Mouse (Mus musculus) neural tube, embryonic 13.5 days (tissue): ENCODE measurements at regions not wholly inside any gene's neighbourhood (a gene's known extent, or its start where the extent isn't known, plus 50 kb on each side); places are given as distances from the start of the nearest gene placed in this dataset.
A peak's percentile ranks its signal among the peaks of the same experiment; 100 is the strongest.

Experiments
- ATAC-seq: fragments of 200-750 bp; cut with Nextera tagmentation; 2 replicates; pipeline ENCODE4 v1.8.0; 2017; ENCODE audit warnings: low read depth, mild to moderate bottlenecking, moderate TSS enrichment, moderate library complexity
- H3K27ac ChIP-seq: fragments of 300-500 bp; sonication (generic); replicated peaks from 2 replicates; pipeline ENCODE4 v1.5.1; 2015; ENCODE audit warnings: moderate library complexity, mild to moderate bottlenecking, inconsistent platforms
- H3K27me3 ChIP-seq: fragments of 300-500 bp; sonication (generic); 2 replicates; pipeline ENCODE4 v1.6.1; 2015; ENCODE audit warnings: mild to moderate bottlenecking, inconsistent platforms
- H3K36me3 ChIP-seq: fragments of 300-500 bp; sonication (generic); 2 replicates; pipeline ENCODE4 v1.6.1; 2015; ENCODE audit warnings: mild to moderate bottlenecking, inconsistent platforms
- H3K4me1 ChIP-seq: fragments of 300-500 bp; sonication (generic); replicated peaks from 2 replicates; pipeline ENCODE4 v1.6.1; 2015; ENCODE audit warnings: inconsistent platforms
- H3K4me2 ChIP-seq: fragments of 300-500 bp; sonication (generic); 2 replicates; pipeline ENCODE4 v1.6.1; 2015; ENCODE audit warnings: inconsistent platforms, mild to moderate bottlenecking, moderate library complexity
- H3K4me3 ChIP-seq: fragments of 300-500 bp; sonication (generic); 2 replicates; pipeline ENCODE4 v1.5.1; 2015; ENCODE audit warnings: mild to moderate bottlenecking, inconsistent platforms
- H3K9ac ChIP-seq: fragments of 300-500 bp; sonication (generic); 2 replicates; pipeline ENCODE4 v1.6.1; 2015; ENCODE audit warnings: moderate library complexity, mild to moderate bottlenecking, inconsistent platforms
- H3K9me3 ChIP-seq: fragments of 300-500 bp; sonication (generic); 2 replicates; pipeline ENCODE4 v1.6.1; 2016; ENCODE audit warnings: inconsistent platforms
- whole genome bisulfite sequencing: fragments of 180-500 bp; shearing (Covaris S2); methylation state at CpG from one replicate; pipeline ENCODE4 v1.1.7; 2015; 5-methylcytosine and 5-hydroxymethylcytosine counted together

DNA sequence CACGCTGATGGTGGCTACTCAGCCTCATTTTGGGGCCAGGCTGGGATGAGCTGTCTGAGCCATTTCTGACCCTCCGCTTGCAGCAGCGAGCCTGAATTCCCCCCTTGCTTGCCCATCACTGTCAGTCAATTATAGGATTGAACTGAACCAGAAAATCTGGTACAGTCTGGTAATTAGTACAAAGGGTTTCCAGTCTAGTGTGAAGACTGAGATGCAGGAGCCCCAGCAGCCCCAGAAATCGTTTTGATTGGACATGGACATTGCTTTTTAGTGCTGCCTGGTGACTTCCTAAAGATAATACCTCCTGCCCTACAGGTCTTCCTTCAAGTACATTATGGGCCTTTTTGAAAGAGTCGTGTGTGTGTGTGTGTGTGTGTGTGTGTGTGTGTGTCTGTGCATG lies 88.5 kb upstream of the Sox2 start:
- peak overlapping the region; percentile 52 for H3K9ac ChIP-seq
- 14% methylated on average over 5 of the region's 5 CpGs for WGBS

GRCm38 (mm10) chr3:34559841-34560703 lies 90.1 kb upstream of the Sox2 start:
- H3K9me3 ChIP-seq, result no peaks in the 10 kb centered on the region
- peak overlapping the region; percentile 26 for H3K4me3 ChIP-seq
- H3K27ac ChIP-seq, result peak overlapping the region; percentile 61
- peaks cover 23% of the 10 kb centered on the region for H3K4me1 ChIP-seq
- 20% methylated on average over 13 of the region's 13 CpGs for WGBS
- H3K36me3 ChIP-seq, result no peaks in the 10 kb centered on the region
- no peaks in the 10 kb centered on the region; the same call in 1 of the 2 replicates for H3K27me3 ChIP-seq
- H3K4me2 ChIP-seq, result peak overlapping the region; percentile 47
- peak overlapping the region; percentile 52 for H3K9ac ChIP-seq
- ATAC-seq, result peak; percentile 49; the same call in 1 of the 2 replicates

More for the DNA sequence above, 88.5 kb upstream of the Sox2 start:
- Histone ChIP-seq H3K27ac (peak overlapping the region; percentile 52), H3K9me3 (no peaks in the 10 kb centered on the region), H3K27me3 (no peaks in the 10 kb centered on the region; the same call in 1 of the 2 replicates), H3K4me3 (peak overlapping the region; percentile 26), H3K36me3 (no peaks in the 10 kb centered on the region), H3K4me2 (peak overlapping the region; percentile 47), H3K4me1 (peaks cover 27% of the 10 kb centered on the region)
- peak; percentile 11; the same call in 1 of the 2 replicates for ATAC-seq

GRCm38 (mm10) chr3:34558821-34559520 lies 91.2 kb upstream of the Sox2 start:
- 16% methylated on average over 10 of the region's 10 CpGs for WGBS

GRCm38 (mm10) chr3:34552542-34553208 lies 97.5 kb upstream of the Sox2 start:
- Histone ChIP-seq H3K4me3 (no peak overlapping the region), H3K36me3 (no peaks in the 10 kb centered on the region), H3K27ac (no peak overlapping the region), H3K9ac (no peak overlapping the region), H3K4me1 (no peaks in the 10 kb centered on the region), H3K9me3 (no peaks in the 10 kb centered on the region), H3K4me2 (peak overlapping the region; percentile 26), H3K27me3 (no peaks in the 10 kb centered on the region)
- ATAC-seq, result no peak
- 60% methylated on average over 17 of the region's 17 CpGs for WGBS

More at GRCm38 (mm10) chr3:34558821-34559520, 91.2 kb upstream of the Sox2 start:
- Histone ChIP-seq H3K4me2 (no peak overlapping the region), H3K4me3 (no peak overlapping the region), H3K4me1 (peaks cover 22% of the 10 kb centered on the region), H3K27ac (0 out of 2 replicates have a peak overlapping the region, but pooled peaks have one; percentile 34), H3K9me3 (no peaks in the 10 kb centered on the region), H3K9ac (no peak overlapping the region), H3K36me3 (no peaks in the 10 kb centered on the region), H3K27me3 (no peaks in the 10 kb centered on the region; the same call in 1 of the 2 replicates)
- peak; percentile 66 for ATAC-seq

- Histone ChIP-seq H3K9me3 (no peaks in the 10 kb centered on the region), H3K27me3 (no peaks in the 10 kb centered on the region), H3K27ac (no peak overlapping the region), H3K9ac (no peak overlapping the region), H3K4me1 (no peaks in the 10 kb centered on the region), H3K36me3 (no peaks in the 10 kb centered on the region), H3K4me3 (no peak overlapping the region), H3K4me2 (no peak overlapping the region)
- ATAC-seq, result no peak
- WGBS, result 56% methylated on average over 3 of the region's 3 CpGs
Measured at GRCm38 (mm10) chr3:34551069-34551468, 99.1 kb upstream of the Sox2 start.

GRCm38 (mm10) chr3:34550189-34550588 lies 100.0 kb upstream of the Sox2 start:
- H3K4me1 ChIP-seq, result no peaks in the 10 kb centered on the region
- H3K9me3 ChIP-seq, result no peaks in the 10 kb centered on the region
- 67% methylated on average over 12 of the region's 12 CpGs for WGBS
- no peak overlapping the region for H3K4me2 ChIP-seq
- H3K27ac ChIP-seq, result no peak overlapping the region
- no peaks in the 10 kb centered on the region for H3K27me3 ChIP-seq
- H3K9ac ChIP-seq, result no peak overlapping the region
- no peaks in the 10 kb centered on the region for H3K36me3 ChIP-seq
- peak; percentile 61; the same call in 1 of the 2 replicates for ATAC-seq
- no peak overlapping the region for H3K4me3 ChIP-seq

- H3K27me3 ChIP-seq, result no peaks in the 10 kb centered on the region
- 46% methylated on average over 3 of the region's 3 CpGs for WGBS
- ATAC-seq, result peak; percentile 56
- H3K9ac ChIP-seq, result no peak overlapping the region
- peaks cover 14% of the 10 kb centered on the region for H3K9me3 ChIP-seq
- no peak overlapping the region for H3K4me3 ChIP-seq
- H3K4me2 ChIP-seq, result no peak overlapping the region
- peaks cover 11% of the 10 kb centered on the region for H3K4me1 ChIP-seq
- H3K27ac ChIP-seq, result no peak overlapping the region
- H3K36me3 ChIP-seq, result no peaks in the 10 kb centered on the region; the same call in 1 of the 2 replicates
Measured at GRCm38 (mm10) chr3:34532451-34532850, 117.8 kb upstream of the Sox2 start.

- WGBS, result 44% methylated on average over 7 of the region's 7 CpGs
Measured at GRCm38 (mm10) chr3:34531836-34532235, 118.4 kb upstream of the Sox2 start.

DNA sequence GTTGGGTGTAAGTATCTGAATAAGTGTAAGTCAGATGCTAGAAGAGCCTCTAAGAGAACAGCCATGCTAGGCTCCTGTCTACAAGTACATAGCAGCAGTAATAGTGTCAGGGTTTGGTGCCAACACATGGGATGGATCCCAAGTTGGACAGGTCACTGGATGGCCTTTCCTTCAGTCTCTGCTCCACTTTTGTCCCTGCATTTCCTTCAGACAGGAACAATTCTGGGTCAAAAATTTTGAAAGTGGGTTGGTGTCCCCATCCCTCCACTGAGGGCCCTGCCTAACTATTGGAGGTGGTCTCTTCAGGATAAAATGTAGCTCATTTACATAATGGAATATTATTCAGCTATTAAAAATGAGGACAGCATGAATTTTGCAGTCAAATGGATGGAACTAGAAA lies 122.7 kb upstream of the Sox2 start:
- Histone ChIP-seq H3K9me3 (0 out of 2 replicates have a peak, but pooled peaks cover 4% of the 10 kb centered on the region), H3K4me3 (no peak overlapping the region), H3K4me1 (peaks cover 11% of the 10 kb centered on the region), H3K27ac (no peak overlapping the region), H3K36me3 (no peaks in the 10 kb centered on the region; the same call in 1 of the 2 replicates), H3K27me3 (no peaks in the 10 kb centered on the region), H3K4me2 (no peak overlapping the region), H3K9ac (no peak overlapping the region)
- ATAC-seq, result no peak

More at GRCm38 (mm10) chr3:34531836-34532235, 118.4 kb upstream of the Sox2 start:
- no peak for ATAC-seq
- no peaks in the 10 kb centered on the region; the same call in 1 of the 2 replicates for H3K36me3 ChIP-seq
- no peaks in the 10 kb centered on the region for H3K27me3 ChIP-seq
- H3K9ac ChIP-seq, result no peak overlapping the region
- H3K4me2 ChIP-seq, result no peak overlapping the region
- H3K4me3 ChIP-seq, result no peak overlapping the region
- H3K27ac ChIP-seq, result no peak overlapping the region
- H3K9me3 ChIP-seq, result peaks cover 10% of the 10 kb centered on the region
- H3K4me1 ChIP-seq, result peaks cover 11% of the 10 kb centered on the region

DNA sequence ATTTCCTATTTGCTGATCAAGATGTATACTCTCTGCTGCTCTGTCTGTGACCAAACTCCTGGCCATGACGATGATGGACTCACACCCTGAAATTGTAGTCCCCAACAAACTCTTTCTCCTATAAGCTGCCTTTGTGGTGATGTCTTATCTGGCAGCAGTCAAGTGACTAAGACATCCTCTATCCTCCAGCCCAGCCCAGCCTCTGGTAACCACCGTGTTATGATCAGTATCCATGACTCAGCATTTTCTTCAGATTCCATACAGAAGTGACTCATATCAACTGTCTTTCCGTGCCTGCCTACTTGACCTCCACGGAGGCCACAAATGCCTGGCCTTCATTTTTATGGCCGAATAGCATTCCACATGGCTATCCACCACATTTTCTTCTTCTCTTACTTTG lies 124.5 kb upstream of the Sox2 start:
- 0 out of 2 replicates have a peak, but pooled peaks cover 4% of the 10 kb centered on the region for H3K9me3 ChIP-seq
- H3K9ac ChIP-seq, result no peak overlapping the region
- ATAC-seq, result no peak
- no peaks in the 10 kb centered on the region for H3K27me3 ChIP-seq
- H3K4me3 ChIP-seq, result no peak overlapping the region
- no peak overlapping the region for H3K4me2 ChIP-seq
- no peaks in the 10 kb centered on the region; the same call in 1 of the 2 replicates for H3K36me3 ChIP-seq
- whole genome bisulfite sequencing, result 92% methylated on average over 5 of the region's 5 CpGs
- H3K27ac ChIP-seq, result no peak overlapping the region
- peaks cover 8% of the 10 kb centered on the region; the same call in 1 of the 2 replicates for H3K4me1 ChIP-seq

DNA sequence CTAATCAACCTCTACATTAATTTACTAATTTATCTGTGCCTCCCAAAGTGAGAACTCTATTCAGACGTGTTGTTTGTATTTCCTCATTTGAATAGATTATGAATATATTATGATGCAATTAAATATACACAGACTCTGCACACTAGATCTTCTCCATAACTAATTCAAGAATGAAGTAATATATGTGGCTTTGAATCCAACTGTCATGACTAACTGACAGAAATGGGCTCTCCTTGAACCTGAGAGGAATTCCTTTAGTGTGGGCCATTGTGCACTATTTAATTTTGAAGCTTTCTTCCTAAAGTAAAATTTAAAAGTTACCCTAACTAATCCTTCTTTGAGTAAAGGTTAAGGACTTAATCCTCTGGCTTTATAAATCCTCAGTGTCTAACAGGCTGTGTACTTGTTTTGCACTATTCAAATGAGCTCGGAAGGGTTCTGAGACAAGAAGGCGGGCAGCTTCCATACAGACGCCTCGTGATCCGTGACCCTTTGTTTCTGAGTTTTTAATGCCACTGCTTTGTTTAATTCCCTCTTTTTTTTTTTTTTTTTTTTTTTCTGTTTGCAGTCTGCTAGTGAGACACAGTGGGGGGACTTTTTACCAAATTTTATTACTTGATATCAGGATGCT lies 128.0 kb upstream of the Sox2 start:
- H3K27me3 ChIP-seq, result no peaks in the 10 kb centered on the region
- H3K9me3 ChIP-seq, result 0 out of 2 replicates have a peak, but pooled peaks cover 4% of the 10 kb centered on the region
- H3K4me2 ChIP-seq, result no peak overlapping the region
- 34% methylated on average over 6 of the region's 6 CpGs for WGBS
- no peaks in the 10 kb centered on the region; the same call in 1 of the 2 replicates for H3K36me3 ChIP-seq
- no peak overlapping the region for H3K9ac ChIP-seq
- H3K4me1 ChIP-seq, result peaks cover 8% of the 10 kb centered on the region; the same call in 1 of the 2 replicates
- no peak overlapping the region for H3K4me3 ChIP-seq
- no peak overlapping the region for H3K27ac ChIP-seq
- ATAC-seq, result no peak
